Mouse (Mus musculus) liver, adult 2 months (tissue): ENCODE results near the gene Ubxn1.

Source experiments
- CTCF ChIP-seq: fragments of 200-500 bp; IDR thresholded peaks from 2 replicates; pipeline ENCODE4 v1.5.1; 2011; ENCODE audit warnings: low read depth, low read length, control low read depth
- POLR2A ChIP-seq: fragments of 200-500 bp; IDR thresholded peaks from 2 replicates; pipeline ENCODE4 v1.6.1; 2011; ENCODE audit warnings: low read length, control low read depth; ENCODE audit not compliant: insufficient read depth; ENCODE audit errors: extremely low read depth

- no peak for TF ChIP-seq POLR2A
- TF ChIP-seq CTCF: no peak
Measured at GRCm38 (mm10) chr19:8872266-8872840, 1.1 kb downstream of the Ubxn1 start.
